Mouse (Mus musculus) stomach, embryonic 15.5 days (tissue): ENCODE data around the gene Ulk1. TPM values are rescaled to one million over a fixed set of nuclear protein-coding genes. Genes with fewer than 3 reads are reported as not detected.
"Not testable (repeated sequence)": the region's sequence is repeated elsewhere in the genome, so short reads cannot be mapped to it uniquely, and the experiment has no call there.

Source experiments
- ATAC-seq: fragments of 200-750 bp; cut with Nextera tagmentation; 2 replicates; pipeline ENCODE4 v1.8.0; 2017; ENCODE audit warnings: low read depth, moderate number of reproducible peaks, moderate TSS enrichment; ENCODE audit not compliant: insufficient read depth, low FRiP score
- H3K27ac ChIP-seq: fragments of 300-500 bp; sonication (generic); 2 replicates; pipeline ENCODE4 v1.5.1; 2015; ENCODE audit warnings: mild to moderate bottlenecking, inconsistent platforms
- H3K27me3 ChIP-seq: fragments of 300-500 bp; sonication (generic); replicated peaks from 2 replicates; pipeline ENCODE4 v1.6.1; 2015; ENCODE audit warnings: inconsistent platforms
- H3K36me3 ChIP-seq: fragments of 300-500 bp; sonication (generic); 2 replicates; pipeline ENCODE4 v1.6.1; 2015; ENCODE audit warnings: inconsistent platforms
- H3K4me1 ChIP-seq: fragments of 300-500 bp; sonication (generic); 2 replicates; pipeline ENCODE4 v1.6.1; 2015; ENCODE audit warnings: inconsistent platforms
- H3K4me2 ChIP-seq: fragments of 300-500 bp; sonication (generic); 2 replicates; pipeline ENCODE4 v1.6.1; 2015; ENCODE audit warnings: mild to moderate bottlenecking, inconsistent platforms
- H3K4me3 ChIP-seq: fragments of 300-500 bp; sonication (generic); replicated peaks from 2 replicates; pipeline ENCODE4 v1.5.1; 2015; ENCODE audit warnings: inconsistent platforms
- H3K9ac ChIP-seq: fragments of 300-500 bp; sonication (generic); 2 replicates; pipeline ENCODE4 v1.6.1; 2015; ENCODE audit warnings: inconsistent platforms
- H3K9me3 ChIP-seq: fragments of 300-500 bp; sonication (generic); 2 replicates; pipeline ENCODE4 v1.6.1; 2016; ENCODE audit warnings: inconsistent platforms
- WGBS: fragments of 180-500 bp; shearing (Covaris S2); methylation state at CpG from one replicate; pipeline ENCODE4 v1.1.7; 2015; 5-methylcytosine and 5-hydroxymethylcytosine counted together
- polyA plus RNA-seq: library from polyadenylated mRNA; unstranded; fragments of >200 nt; fragmentation: Nextera tagmentation; extraction: Ambion mirVana; gene quantifications from 2 replicates; pipeline ENCODE4 v1.2.1, GENCODE M21; 2015

Ulk1 gene
- polyA plus RNA-seq, 1 experiment from 2014 or later, result 14.0 TPM

- ATAC-seq, result no peak
- peak overlapping the region; percentile 85 for H3K4me2 ChIP-seq
- H3K9ac ChIP-seq, result peak overlapping the region; percentile 58
- H3K4me1 ChIP-seq, result peaks cover 15% of the 10 kb centered on the region
- H3K27ac ChIP-seq, result no peak overlapping the region
- H3K36me3 ChIP-seq, result peaks cover 26% of the 10 kb centered on the region
- 12% methylated on average over 15 of the region's 15 CpGs for WGBS
- no peaks in the 10 kb centered on the region for H3K9me3 ChIP-seq
- no peaks in the 10 kb centered on the region for H3K27me3 ChIP-seq
- H3K4me3 ChIP-seq, result peak overlapping the region; percentile 83
Observed at GRCm38 (mm10) chr5:110779276-110779997, 30.5 kb downstream of the Ulk1 start.

- WGBS, result 92% methylated on average over 12 of the region's 12 CpGs
- Histone ChIP-seq H3K4me2 (no peak overlapping the region), H3K9ac (no peak overlapping the region)
Observed at GRCm38 (mm10) chr5:110778263-110778662, 31.6 kb downstream of the Ulk1 start.

GRCm38 (mm10) chr5:110776141-110776540, 33.8 kb downstream of the Ulk1 start:
- WGBS, result 86% methylated on average over 2 of the region's 2 CpGs
- H3K36me3 ChIP-seq, result peaks cover 35% of the 10 kb centered on the region
- H3K9ac ChIP-seq, result no peak overlapping the region
- H3K27me3 ChIP-seq, result no peaks in the 10 kb centered on the region
- no peaks in the 10 kb centered on the region for H3K9me3 ChIP-seq
- ATAC-seq, result no peak
- H3K4me1 ChIP-seq, result peaks cover 14% of the 10 kb centered on the region
- no peak overlapping the region for H3K27ac ChIP-seq
- H3K4me3 ChIP-seq, result no peak overlapping the region
- no peak overlapping the region for H3K4me2 ChIP-seq

More at GRCm38 (mm10) chr5:110778263-110778662, 31.6 kb downstream of the Ulk1 start:
- ATAC-seq, result no peak
- H3K27me3 ChIP-seq, result no peaks in the 10 kb centered on the region
- H3K4me1 ChIP-seq, result peaks cover 15% of the 10 kb centered on the region
- H3K9me3 ChIP-seq, result no peaks in the 10 kb centered on the region
- no peak overlapping the region for H3K27ac ChIP-seq
- H3K36me3 ChIP-seq, result peaks cover 34% of the 10 kb centered on the region
- H3K4me3 ChIP-seq, result no peak overlapping the region

- H3K36me3 ChIP-seq, result peaks cover 35% of the 10 kb centered on the region
- no peak overlapping the region for H3K27ac ChIP-seq
- ATAC-seq, result no peak
- 95% methylated on average over 11 of the region's 11 CpGs for WGBS
- no peaks in the 10 kb centered on the region for H3K27me3 ChIP-seq
- no peak overlapping the region for H3K9ac ChIP-seq
- no peak overlapping the region for H3K4me2 ChIP-seq
- no peak overlapping the region for H3K4me3 ChIP-seq
- H3K9me3 ChIP-seq, result no peaks in the 10 kb centered on the region
- peaks cover 7% of the 10 kb centered on the region for H3K4me1 ChIP-seq
Observed at GRCm38 (mm10) chr5:110774511-110774910, 35.4 kb downstream of the Ulk1 start.

- H3K27ac ChIP-seq, H3K4me1 ChIP-seq, H3K9me3 ChIP-seq, H3K4me2 ChIP-seq, H3K4me3 ChIP-seq, H3K9ac ChIP-seq, H3K27me3 ChIP-seq, ATAC-seq: not testable (repeated sequence)
- peaks cover 31% of the 10 kb centered on the region for H3K36me3 ChIP-seq
- WGBS, result 90% methylated on average over 10 of the region's 10 CpGs
Observed at GRCm38 (mm10) chr5:110772945-110773344, 37.0 kb downstream of the Ulk1 start.

DNA sequence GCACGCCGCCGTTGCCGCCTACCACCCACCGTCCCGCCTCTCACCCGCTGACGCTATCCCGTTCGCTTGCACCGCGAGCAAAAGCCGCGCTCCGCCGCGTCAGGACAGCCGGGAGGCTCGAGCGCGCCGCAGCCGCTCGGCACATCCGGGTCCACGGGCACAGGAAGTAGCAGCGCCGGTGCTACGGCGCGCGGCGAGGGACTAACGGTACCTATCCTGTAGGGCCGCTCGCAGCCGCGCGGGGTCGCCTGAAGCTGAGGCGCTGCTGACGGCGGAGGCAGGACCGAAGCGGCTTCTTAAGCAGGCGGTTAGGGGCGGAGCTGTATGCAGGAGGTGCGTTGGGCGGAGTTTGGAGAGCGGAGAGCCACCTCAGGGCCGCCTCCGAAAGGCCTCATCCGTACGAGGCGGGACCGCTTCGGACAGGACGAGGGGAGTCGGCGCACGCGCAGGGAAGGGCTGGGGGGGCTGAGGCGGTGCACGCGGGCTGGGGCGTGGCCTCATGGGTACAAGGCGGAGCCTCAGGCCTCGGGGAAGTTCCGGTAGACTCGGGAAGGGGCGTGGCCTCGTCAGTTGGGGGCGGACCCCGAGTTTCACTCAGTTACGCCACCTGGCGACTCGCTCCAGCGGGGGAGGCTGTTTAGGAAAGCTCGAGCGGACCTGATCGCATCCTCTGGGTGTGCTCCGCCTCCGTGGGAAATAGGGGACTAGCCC, 39.3 kb downstream of the Ulk1 start, which contains the start of gene Ep400:
Gene Ep400 (minus strand): TSS at position 270 of the 711 bp plus-strand sequence.
- 0 out of 2 replicates have a peak, but pooled peaks cover 7% of the 10 kb centered on the region for H3K4me1 ChIP-seq
- H3K4me2 ChIP-seq, result peak within 1 kb of the TSS; percentile 66
- H3K27me3 ChIP-seq, result no peaks in the 10 kb centered on the region
- H3K9me3 ChIP-seq, result no peaks in the 10 kb centered on the region
- H3K4me3 ChIP-seq, result peak within 1 kb of the TSS; percentile 90
- WGBS, result under 1% methylated on average over 83 of the region's 83 CpGs
- peaks cover 18% of the 10 kb centered on the region for H3K36me3 ChIP-seq
- H3K27ac ChIP-seq, result peak within 1 kb of the TSS; percentile 98
- peak within 1 kb of the TSS; percentile 96 for H3K9ac ChIP-seq
- ATAC-seq, result peak; percentile 99

GRCm38 (mm10) chr5:110770031-110770445, 39.9 kb downstream of the Ulk1 start:
- Histone ChIP-seq H3K27me3 (no peaks in the 10 kb centered on the region), H3K27ac (peak overlapping the region; percentile 98), H3K4me1 (0 out of 2 replicates have a peak, but pooled peaks cover 7% of the 10 kb centered on the region), H3K4me3 (peak overlapping the region; percentile 90), H3K36me3 (peaks cover 15% of the 10 kb centered on the region), H3K4me2 (peak overlapping the region; percentile 66), H3K9ac (peak overlapping the region; percentile 96), H3K9me3 (no peaks in the 10 kb centered on the region)
- under 1% methylated on average over 45 of the region's 58 CpGs for WGBS
- peak; percentile 45 for ATAC-seq

DNA sequence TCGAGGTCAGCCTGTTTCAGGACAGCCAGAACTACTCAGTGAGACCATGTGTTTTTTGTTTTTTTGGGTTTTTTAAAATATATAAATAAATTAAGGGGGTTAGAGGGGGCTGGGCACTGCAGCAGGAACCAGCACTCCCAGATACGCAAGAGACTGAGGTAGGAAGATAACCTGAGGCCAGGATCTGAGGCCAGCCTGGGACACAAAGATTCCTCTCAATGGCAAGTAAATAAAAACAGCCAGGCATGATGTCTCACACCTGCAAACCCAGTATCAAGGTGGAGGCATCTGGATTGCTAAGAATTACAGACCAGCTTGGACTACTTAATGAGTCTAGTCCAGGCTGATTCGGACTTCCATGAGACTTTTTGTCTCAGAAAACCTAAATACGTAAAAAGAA, 40.6 kb downstream of the Ulk1 start:
- Histone ChIP-seq H3K27ac (no peak overlapping the region), H3K9ac (peak overlapping the region; percentile 96; the same call in 1 of the 2 replicates), H3K4me2 (peak overlapping the region; percentile 66), H3K27me3 (no peaks in the 10 kb centered on the region), H3K36me3 (peaks cover 7% of the 10 kb centered on the region; the same call in 1 of the 2 replicates), H3K4me3 (peak overlapping the region; percentile 90), H3K4me1 (0 out of 2 replicates have a peak, but pooled peaks cover 7% of the 10 kb centered on the region), H3K9me3 (no peaks in the 10 kb centered on the region)
- WGBS, result 48% methylated on average over 4 of the region's 4 CpGs
- ATAC-seq, result no peak

DNA sequence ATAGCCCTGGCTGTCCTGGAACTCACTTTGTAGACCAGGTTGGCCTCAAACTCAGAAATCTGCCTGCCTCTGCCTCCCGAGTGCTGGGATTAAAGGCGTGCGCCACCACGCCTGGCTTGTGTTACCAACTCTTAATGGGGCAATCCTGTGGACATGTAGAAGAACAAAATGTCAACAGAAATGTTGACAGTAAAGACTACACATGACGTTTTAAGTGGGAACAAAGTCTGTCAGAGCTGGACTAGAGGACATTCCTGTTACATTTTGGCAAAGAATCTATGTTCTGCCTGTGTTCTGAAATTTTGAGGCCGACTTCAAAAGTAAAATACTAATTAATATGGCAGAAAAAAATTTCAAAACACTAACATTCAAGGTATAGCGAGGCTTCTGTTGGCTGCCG, 46.0 kb downstream of the Ulk1 start:
- Histone ChIP-seq H3K27ac (no peak overlapping the region), H3K4me2 (no peak overlapping the region), H3K27me3 (no peaks in the 10 kb centered on the region), H3K9me3 (no peaks in the 10 kb centered on the region), H3K36me3 (no peaks in the 10 kb centered on the region), H3K9ac (no peak overlapping the region), H3K4me1 (0 out of 2 replicates have a peak, but pooled peaks cover 4% of the 10 kb centered on the region), H3K4me3 (no peak overlapping the region)
- 93% methylated on average over 8 of the region's 8 CpGs for WGBS
- ATAC-seq, result no peak

DNA sequence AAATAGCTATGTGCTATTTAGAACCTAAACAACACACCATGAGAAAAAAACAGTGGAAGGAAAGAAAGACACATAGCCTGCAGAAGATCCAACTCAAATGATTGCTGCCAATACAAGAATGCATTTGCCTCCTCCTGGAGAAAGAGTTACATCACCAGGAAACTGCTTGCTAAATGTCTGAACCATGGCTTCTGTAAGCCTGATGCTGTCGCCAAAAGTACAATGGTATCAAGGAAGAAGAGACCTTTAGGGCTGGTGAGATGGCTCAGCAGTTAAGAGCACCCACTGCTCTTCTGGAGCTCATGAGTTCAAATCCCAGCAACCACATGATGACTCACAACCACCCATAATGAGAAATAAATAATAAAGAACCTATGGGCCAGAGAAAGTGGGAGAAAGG, 64.9 kb downstream of the Ulk1 start:
- no peaks in the 10 kb centered on the region for H3K27me3 ChIP-seq
- no peak for ATAC-seq
- H3K9ac ChIP-seq, result no peak overlapping the region
- H3K27ac ChIP-seq, result no peak overlapping the region
- no peaks in the 10 kb centered on the region for H3K36me3 ChIP-seq
- no peaks in the 10 kb centered on the region for H3K9me3 ChIP-seq
- H3K4me2 ChIP-seq, result no peak overlapping the region
- WGBS, result 81% methylated on average over 1 of the region's 1 CpGs
- no peak overlapping the region for H3K4me3 ChIP-seq
- no peaks in the 10 kb centered on the region for H3K4me1 ChIP-seq

DNA sequence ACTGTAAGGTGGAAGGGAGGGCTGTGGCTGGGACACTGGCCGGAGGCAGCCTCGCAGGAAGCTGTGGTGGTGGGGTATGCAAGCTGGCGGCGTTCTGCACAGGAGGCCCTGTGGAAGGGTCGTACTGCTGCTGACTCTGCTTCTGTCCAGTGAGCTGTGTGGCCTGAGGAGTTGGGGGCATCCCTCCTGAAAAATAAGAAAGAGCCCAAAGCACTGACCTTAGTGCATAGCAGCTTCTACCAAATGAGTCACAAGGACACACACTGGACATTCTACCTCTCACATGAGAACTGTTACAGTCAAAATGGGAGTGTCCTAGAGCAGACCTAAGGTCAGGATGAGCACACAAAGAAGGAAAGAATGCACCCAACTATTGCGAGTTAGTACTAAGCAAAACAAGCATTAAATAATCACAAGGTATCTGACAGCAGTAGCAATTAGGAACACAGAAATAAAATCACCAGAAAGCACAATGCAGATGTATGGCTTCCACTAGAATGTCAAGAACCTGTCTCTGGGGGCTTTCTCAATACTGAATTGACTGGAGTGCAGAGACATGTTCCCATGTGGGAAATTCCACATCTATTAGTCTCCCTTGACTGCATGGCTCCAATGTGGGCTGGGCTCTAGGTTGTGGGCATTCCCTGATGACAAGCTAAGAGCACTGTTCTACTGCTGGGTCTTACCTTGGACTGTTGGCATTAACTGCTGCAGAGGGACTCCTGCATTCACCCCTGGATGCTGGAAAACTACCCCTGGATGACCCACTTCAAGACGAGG, 70.2 kb downstream of the Ulk1 start:
- Histone ChIP-seq H3K4me3 (no peak overlapping the region), H3K4me1 (no peaks in the 10 kb centered on the region), H3K9ac (no peak overlapping the region), H3K27ac (no peak overlapping the region), H3K9me3 (no peaks in the 10 kb centered on the region), H3K27me3 (no peaks in the 10 kb centered on the region), H3K36me3 (peaks cover 24% of the 10 kb centered on the region), H3K4me2 (no peak overlapping the region)
- WGBS, result 91% methylated on average over 7 of the region's 7 CpGs
- no peak for ATAC-seq
